Mouse (Mus musculus): ENCODE results near the gene Col11a2. TPM values are rescaled to one million over a fixed set of nuclear protein-coding genes. Genes with fewer than 3 reads are reported as not detected.

Gene Col11a2
- total and polyA plus RNA-seq, 3 experiments: 3.0 to 6.0 (median 5.8) TPM

GRCm38 (mm10) chr17:34006570-34006969, 32.7 kb upstream of the Col11a2 start:
- Histone ChIP-seq H3K27me3 (replicated peaks) (no peaks in the 10 kb centered on the region), H3K9ac (ENCODE audit: insufficient read depth, low read depth) (no peak overlapping the region), H3K4me2 (ENCODE audit: insufficient read depth, low read depth, poor library complexity, severe bottlenecking) (no peak overlapping the region), H3K27ac (ENCODE audit: insufficient read depth, low read depth) (no peak overlapping the region), H3K79me2 (replicated peaks; ENCODE audit: control insufficient read depth, extremely low read depth, insufficient read depth, poor library complexity, severe bottlenecking) (no peaks in the 10 kb centered on the region), H3K36me3 (replicated peaks in 1 of 2; ENCODE audit: control insufficient read depth in 1 of 2, insufficient read depth in 1 of 2, low read length in 1 of 2) (no peaks in the 10 kb centered on the region), H3K9me3 (replicated peaks; ENCODE audit: low read length) (peaks cover 5% of the 10 kb centered on the region), H3K4me1 (ENCODE audit: control insufficient read depth in 1 of 2, insufficient read depth in 2 of 2) (peaks cover 0 to 4% of the 10 kb centered on the region in 2 experiments; a peak in 1 of 4 replicates), H3K4me3 (replicated peaks in 1 of 3; ENCODE audit: low read depth in 2 of 3, low read length in 2 of 3, poor library complexity in 1 of 3) (no peak overlapping the region)
- in situ Hi-C loops (cut with MboI; ENCODE audit: low pct_ligation_motif_present, low pct_unique_long_range_greater_than_20kb, low sequenced_read_pairs) (loop anchor here (5.0 kb wide), 1 partner anchor 1286 kb away; no protein-coding TSS in a partner anchor), dilution Hi-C loops (cut with MboI; ENCODE audit: extremely low pct_ligation_motif_present, extremely low pct_unique_long_range_greater_than_20kb, low sequenced_read_pairs) (no loop called here)
- TF ChIP-seq EP300 (IDR thresholded peaks at IDR 0.05; ENCODE audit: low read length) (no peak), ELF1 (IDR thresholded peaks at IDR 0.05; ENCODE audit: low read depth, low read length) (no peak), ZC3H11A (IDR thresholded peaks at IDR 0.05; ENCODE audit: low read depth, low read length) (no peak), ZKSCAN1 (IDR thresholded peaks at IDR 0.05; ENCODE audit: borderline replicate concordance, low read depth, low read length) (no peak), PAX5 (IDR thresholded peaks at IDR 0.05; ENCODE audit: low read length) (no peak)
- DNase-seq (ENCODE audit: extremely low read depth): no peak

DNA sequence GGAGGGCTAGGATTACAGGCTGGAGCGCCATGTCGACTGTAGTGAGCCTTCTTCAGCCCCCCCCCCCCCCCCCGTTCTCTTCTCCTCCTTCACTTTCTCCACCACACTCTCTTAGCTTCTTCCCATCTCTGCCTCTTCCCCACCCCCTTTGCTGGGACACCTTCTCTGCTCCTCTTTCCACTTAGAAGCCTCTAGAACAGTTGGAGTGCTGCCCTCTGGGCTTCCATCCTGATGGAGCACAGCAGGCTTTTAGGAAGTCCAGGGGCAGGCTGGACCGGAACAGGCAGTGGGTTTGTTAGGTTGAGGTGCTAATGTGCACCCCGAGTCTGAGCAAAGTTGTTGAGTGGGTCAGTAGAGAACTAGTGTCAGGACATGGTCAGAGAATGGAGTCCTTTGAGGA, 29.1 kb upstream of the Col11a2 start:
- TF ChIP-seq SMC3 (IDR thresholded peaks at IDR 0.05; ENCODE audit: low read depth, low read length) (no peak), USF2 (conservative IDR thresholded peaks at IDR 0.05; ENCODE audit: low read depth, low read length) (no peak), MXI1 (IDR thresholded peaks at IDR 0.05; ENCODE audit: low read depth, low read length) (no peak), NELFE (IDR thresholded peaks at IDR 0.05; ENCODE audit: low read depth, low read length) (no peak), CHD2 (IDR thresholded peaks at IDR 0.05; ENCODE audit: low read length) (no peak), POLR2A (IDR thresholded peaks at IDR 0.05; ENCODE audit: low read depth, low read length) (no peak), JUND (conservative IDR thresholded peaks at IDR 0.05; ENCODE audit: low read depth, low read length) (no peak), ZMIZ1 (IDR thresholded peaks at IDR 0.05; ENCODE audit: low read depth, low read length) (no peak), MAFK (IDR thresholded peaks at IDR 0.05; ENCODE audit: insufficient replicate concordance, low read length) (no peak), EP300 (IDR thresholded peaks at IDR 0.05; ENCODE audit: low read length) (no peak), ZC3H11A (IDR thresholded peaks at IDR 0.05; ENCODE audit: low read depth, low read length) (no peak), HCFC1 (IDR thresholded peaks at IDR 0.05; ENCODE audit: low read depth, low read length) (no peak), ZNF384 (IDR thresholded peaks at IDR 0.05; ENCODE audit: low read depth, low read length) (no peak), ETS1 (conservative IDR thresholded peaks at IDR 0.05; ENCODE audit: low read depth, low read length) (no peak), BHLHE40 (IDR thresholded peaks at IDR 0.05; ENCODE audit: low read depth, low read length) (no peak), KAT2A (IDR thresholded peaks at IDR 0.05; ENCODE audit: insufficient replicate concordance, low read length) (no peak), MAX (IDR thresholded peaks at IDR 0.05; ENCODE audit: low read length) (no peak), E2F4 (IDR thresholded peaks at IDR 0.05; ENCODE audit: insufficient replicate concordance, low read depth, low read length) (no peak)

More for the DNA sequence above, 29.1 kb upstream of the Col11a2 start:
- dilution Hi-C loops (cut with MboI; ENCODE audit: extremely low pct_ligation_motif_present, extremely low pct_unique_long_range_greater_than_20kb, low sequenced_read_pairs) (no loop called here), in situ Hi-C loops (cut with MboI; ENCODE audit: low pct_ligation_motif_present, low pct_unique_long_range_greater_than_20kb, low sequenced_read_pairs) (no loop called here)
- Histone ChIP-seq H3K9ac (ENCODE audit: insufficient read depth, low read depth) (no peak overlapping the region), H3K79me2 (replicated peaks; ENCODE audit: control insufficient read depth, extremely low read depth, insufficient read depth, poor library complexity, severe bottlenecking) (no peaks in the 10 kb centered on the region), H3K4me3 (replicated peaks in 1 of 3; ENCODE audit: low read depth in 2 of 3, low read length in 2 of 3, poor library complexity in 1 of 3) (no peak overlapping the region), H3K27ac (ENCODE audit: insufficient read depth, low read depth) (no peak overlapping the region), H3K9me3 (replicated peaks; ENCODE audit: low read length) (peaks cover 10% of the 10 kb centered on the region), H3K4me2 (ENCODE audit: insufficient read depth, low read depth, poor library complexity, severe bottlenecking) (no peak overlapping the region), H3K27me3 (replicated peaks) (no peaks in the 10 kb centered on the region), H3K36me3 (replicated peaks in 1 of 2; ENCODE audit: control insufficient read depth in 1 of 2, insufficient read depth in 1 of 2, low read length in 1 of 2) (peaks cover 0 to 5% of the 10 kb centered on the region in 2 experiments), H3K4me1 (ENCODE audit: control insufficient read depth in 1 of 2, insufficient read depth in 2 of 2) (peaks cover 0 to 9% of the 10 kb centered on the region in 2 experiments; a peak in 2 of 4 replicates)
- no peak for DNase-seq (ENCODE audit: extremely low read depth)
